In the genomic region with DNA sequence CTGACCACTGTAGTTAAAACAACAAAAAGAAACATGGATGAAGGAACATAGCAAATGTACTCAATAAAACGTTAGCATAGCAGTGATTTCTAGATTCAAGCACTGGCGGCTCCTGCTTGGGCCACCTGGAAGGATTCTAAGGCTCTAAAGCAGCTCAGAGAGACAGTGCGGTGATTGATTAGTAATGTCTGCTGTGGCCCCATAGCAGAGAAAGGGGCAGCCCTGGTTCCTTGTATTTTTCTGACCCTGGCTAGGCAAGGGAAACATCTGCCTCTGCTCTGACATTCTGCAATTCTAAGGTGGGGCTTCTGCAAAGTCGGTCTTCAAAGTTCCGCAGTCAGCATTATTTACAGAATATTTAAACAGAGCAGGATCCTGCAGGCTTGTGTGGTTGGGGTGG, we compare ENCODE assay signal across 23 mouse cellular contexts.
DNase-seq lines count a peak whose midpoint lies in the region; ATAC-seq and TF ChIP-seq lines count a peak whose summit lies in the region.
"Had no signal": no experiment of that assay in that cellular context is flagged by ENCODE, and none has a peak within 500 bp of the region (broad histone marks: within the 10 kb centered on the region; RNA-seq: fewer than 3 reads in every experiment).

No protein-coding gene starts in this region.

- no peak overlapping the region for H3K27ac ChIP-seq in lung, embryonic 14.5 days (ENCODE audit: low read depth)
- H3K27ac ChIP-seq: gastrocnemius, adult 2 months; kidney, embryonic 15.5 days; liver, embryonic 13.5 days; macrophage had no signal

- ATAC-seq in CD4-positive, CD25-positive, alpha-beta regulatory T cell, adult 4 months = no peak
- no peak for ATAC-seq in lung, embryonic 14.5 days (ENCODE audit: insufficient read depth)
- ATAC-seq: activated CD4-positive, CD25-positive, alpha-beta regulatory T cell, adult 4 months; Patski had no signal

- H3K9me3 ChIP-seq in lung, embryonic 14.5 days (ENCODE audit: low read depth, low read length) = no peaks in the 10 kb centered on the region
- H3K9me3 ChIP-seq: embryonic facial prominence, embryonic 15.5 days; kidney, embryonic 15.5 days; liver, embryonic 13.5 days had no signal

- no peak overlapping the region for H3K4me3 ChIP-seq in lung, embryonic 14.5 days (ENCODE audit: low read depth, low read length)
- H3K4me3 ChIP-seq: gastrocnemius, adult 2 months; kidney, embryonic 15.5 days; liver, embryonic 13.5 days had no signal

- WGBS in lung, embryonic 14.5 days = 51% methylated on average over 5 of the region's 5 CpGs

- no peaks in the 10 kb centered on the region for H3K27me3 ChIP-seq in lung, embryonic 14.5 days (ENCODE audit: insufficient read depth, low read length)
- H3K27me3 ChIP-seq: embryonic facial prominence, embryonic 15.5 days had no signal

- no peak overlapping the region for H3K4me2 ChIP-seq in lung, embryonic 14.5 days
- H3K4me2 ChIP-seq: liver, embryonic 13.5 days had no signal

- peaks cover 2% of the 10 kb centered on the region; the same call in 1 of the 2 replicates for H3K4me1 ChIP-seq in lung, embryonic 14.5 days (ENCODE audit: insufficient read depth)

- H3K9ac ChIP-seq in lung, embryonic 14.5 days = no peak overlapping the region
- H3K9ac ChIP-seq: embryonic facial prominence, embryonic 15.5 days; hindbrain, embryonic 14.5 days; kidney, embryonic 15.5 days; liver, embryonic 13.5 days had no signal

- peak; percentile 26 for DNase-seq in CD4-positive, CD25-positive, alpha-beta regulatory T cell, adult 2 months (ENCODE audit: low read depth, low spot score)
- DNase-seq in lung, embryonic 14.5 days = peak; percentile 57
- no peak for DNase-seq in lung, postnatal 25 days (ENCODE audit: low spot score)
- peak; percentile 28 for DNase-seq in A20 (ENCODE audit: low read depth, low spot score)
- DNase-seq in R1 (ENCODE audit: low read depth, low spot score) = peak; percentile 74
- no peak for DNase-seq in cerebellum, adult 8-10 months
- no peak for DNase-seq in cerebellum, adult 11 months
- DNase-seq: adrenal gland, adult 8-10 months; cerebellum, adult 9-10 months; gastrocnemius, adult 2 months; kidney, adult 11 months; kidney, postnatal 36 days; liver, embryonic 13.5 days; lung, adult 2 months; right cerebral cortex, postnatal 14 days; thymus, postnatal 36 days had no signal

- no peak for TF ChIP-seq CTCF in lung, embryonic 14.5 days (IDR thresholded peaks at IDR 0.05; ENCODE audit: low read depth)

- no peaks in the 10 kb centered on the region for H3K36me3 ChIP-seq in lung, embryonic 14.5 days (ENCODE audit: insufficient read depth)
- H3K36me3 ChIP-seq: embryonic facial prominence, embryonic 15.5 days; kidney, embryonic 15.5 days; liver, embryonic 13.5 days had no signal

Comparison
In these comparisons a context has a peak if more than half of its experiments do, and no peak if none do; other contexts are left out.
1. DNase-seq: peak in CD4-positive, CD25-positive, alpha-beta regulatory T cell, adult 2 months (single experiment), lung, embryonic 14.5 days (single experiment), A20 (single experiment) and R1 (single experiment); none in lung, postnatal 25 days (single experiment), cerebellum, adult 8-10 months (single experiment) and cerebellum, adult 11 months (single experiment).